8 mouse cellular contexts compared by ENCODE assay signal in the genomic region with DNA sequence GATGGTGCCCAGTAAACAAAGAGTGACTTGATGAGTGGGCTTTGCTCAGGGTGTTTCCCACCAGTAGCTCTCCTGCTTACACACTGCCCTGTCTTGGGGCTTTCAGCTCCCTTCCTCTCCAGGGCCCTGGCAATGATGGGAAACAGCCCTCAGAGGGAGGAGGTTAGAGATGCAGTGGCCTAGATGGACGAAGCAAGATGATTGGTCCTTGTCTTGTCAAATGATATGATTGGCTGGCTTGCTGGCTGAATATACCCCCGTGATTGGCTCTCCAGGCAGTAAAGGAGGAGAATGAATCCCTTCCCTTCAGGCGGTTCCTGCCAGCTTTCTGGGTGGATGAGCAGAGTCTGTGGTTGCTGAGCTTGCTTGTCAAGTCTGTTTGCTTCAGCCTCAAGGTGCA.
DNase-seq lines count a peak whose midpoint lies in the region; ATAC-seq and TF ChIP-seq lines count a peak whose summit lies in the region.

No protein-coding gene starts in this region.

- H3K36me3 ChIP-seq in myocyte (ENCODE audit: control insufficient read depth, insufficient read depth), result no peaks in the 10 kb centered on the region

- ATAC-seq in erythroid progenitor cell, adult 5-6 weeks (replicated peaks; ENCODE audit: low FRiP score, poor library complexity, severe bottlenecking), result no peak

- peak; percentile 9 for DNase-seq in lung, postnatal 10 days
- no peak for DNase-seq in lung, postnatal 14 days
- peak; percentile 76 to 81 for DNase-seq in cerebellum, postnatal 25 days
- DNase-seq in frontal cortex, postnatal 36 days (ENCODE audit: low spot score in 2 of 2), result peak; percentile 67 to 78
- DNase-seq in layer of hippocampus, postnatal 10 days (ENCODE audit: low spot score in 2 of 2), result peak; percentile 56 to 63
- no peak for DNase-seq in thymus, postnatal 10 days (ENCODE audit: low spot score in 2 of 2)

- H3K79me2 ChIP-seq in myocyte (ENCODE audit: control insufficient read depth, insufficient read depth), result no peaks in the 10 kb centered on the region

- no peaks in the 10 kb centered on the region for H3K27me3 ChIP-seq in myocyte (ENCODE audit: control insufficient read depth, insufficient read depth, insufficient read length)

- TF ChIP-seq POLR2A in myocyte (IDR thresholded peaks at IDR 0.05; ENCODE audit: insufficient read length, low read depth), result no peak

- peak overlapping the region; percentile 8 for H3K4me2 ChIP-seq in myocyte (ENCODE audit: low read depth)

- H3ac ChIP-seq in myocyte (ENCODE audit: control insufficient read depth, insufficient read length), result no peak overlapping the region

- H3K4me3 ChIP-seq in myocyte, result no peak overlapping the region

TF ChIP-seq in myocyte, 11 proteins besides CTCF, POLR2A, EP300 and RAD21:
- TF ChIP-seq SRF (IDR thresholded peaks at IDR 0.05; ENCODE audit: control insufficient read depth, insufficient read length, low read depth), result no peak
- no peak for TF ChIP-seq USF1 (IDR thresholded peaks at IDR 0.05; ENCODE audit: low read depth)
- TF ChIP-seq MYOD1 (IDR thresholded peaks at IDR 0.05; ENCODE audit: control insufficient read depth in 1 of 3, insufficient read length in 2 of 3, low read depth in 2 of 3), result no peak
- TF ChIP-seq E2F4 (IDR thresholded peaks at IDR 0.05; ENCODE audit: insufficient read depth), result no peak
- TF ChIP-seq REST (IDR thresholded peaks at IDR 0.05; ENCODE audit: insufficient read depth, insufficient read length), result no peak
- TF ChIP-seq CEBPB (IDR thresholded peaks at IDR 0.05; ENCODE audit: insufficient read depth, poor library complexity, severe bottlenecking), result no peak
- no peak for TF ChIP-seq TCF3 (IDR thresholded peaks at IDR 0.05; ENCODE audit: insufficient read length, low read depth)
- TF ChIP-seq POLR2AphosphoS2 (IDR thresholded peaks at IDR 0.05; ENCODE audit: insufficient read length, low read depth), result no peak
- TF ChIP-seq MAX (IDR thresholded peaks at IDR 0.05; ENCODE audit: low read depth), result no peak
- no peak for TF ChIP-seq TCF12 (IDR thresholded peaks at IDR 0.05; ENCODE audit: insufficient read depth, poor library complexity, severe bottlenecking)

Comparison
In these comparisons a context has a peak if more than half of its experiments do, and no peak if none do; other contexts are left out.
1. DNase-seq: peak in lung, postnatal 10 days (single experiment), cerebellum, postnatal 25 days (2 of 2), frontal cortex, postnatal 36 days (2 of 2) and layer of hippocampus, postnatal 10 days (2 of 2); none in lung, postnatal 14 days (single experiment) and thymus, postnatal 10 days (0 of 2).